Mouse (Mus musculus) fibroblast of lung, adult 2 months (primary cell): ENCODE results near the gene Ctsf.
A peak's percentile ranks its signal among the peaks of the same experiment; 100 is the strongest.
"Not testable (repeated sequence)": the region's sequence is repeated elsewhere in the genome, so short reads cannot be mapped to it uniquely, and the experiment has no call there.

Source experiments
- DNase-seq: peaks from one replicate; pipeline ENCODE4 v3.0.0-alpha.2; 2011; ENCODE audit warnings: low read depth

Gene Ctsf

GRCm38 (mm10) chr19:4854552-4855469, at the start of gene Ctsf:
Ctsf (plus strand) TSS chr19:4855130.
- DNase-seq = peak; percentile 76

- DNase-seq = no peak
Measured at GRCm38 (mm10) chr19:4810309-4810708, 44.6 kb upstream of the Ctsf start.

- DNase-seq = no peak
Measured at GRCm38 (mm10) chr19:4810746-4811062, 44.2 kb upstream of the Ctsf start.

- DNase-seq = peak; percentile 94
Measured at GRCm38 (mm10) chr19:4811063-4811908, 43.6 kb upstream of the Ctsf start, which contains the start of the genes Gm21992 and Rbm14. Gm21992 (minus strand) TSS chr19:4811612. Rbm14 (minus strand) TSS chr19:4811634.

- no peak for DNase-seq
Measured at GRCm38 (mm10) chr19:4811909-4812242, 43.1 kb upstream of the Ctsf start.

- DNase-seq = not testable (repeated sequence)
Measured at GRCm38 (mm10) chr19:4812334-4812949, 42.5 kb upstream of the Ctsf start.

- DNase-seq = no peak
Measured at GRCm38 (mm10) chr19:4813015-4813414, 41.9 kb upstream of the Ctsf start.

GRCm38 (mm10) chr19:4817182-4817835, 37.6 kb upstream of the Ctsf start:
- DNase-seq = no peak

- DNase-seq = peak; percentile 85
Measured at GRCm38 (mm10) chr19:4820678-4821303, 34.1 kb upstream of the Ctsf start.

GRCm38 (mm10) chr19:4828444-4829114, 26.4 kb upstream of the Ctsf start:
- DNase-seq = no peak

- peak; percentile 44 for DNase-seq
Measured at GRCm38 (mm10) chr19:4829156-4829555, 25.8 kb upstream of the Ctsf start.

- DNase-seq = no peak
Measured at GRCm38 (mm10) chr19:4833977-4834376, 21.0 kb upstream of the Ctsf start.

- DNase-seq = no peak
Measured at GRCm38 (mm10) chr19:4836096-4836495, 18.8 kb upstream of the Ctsf start.

GRCm38 (mm10) chr19:4837049-4837448, 17.9 kb upstream of the Ctsf start:
- DNase-seq = no peak

- DNase-seq = no peak
Measured at GRCm38 (mm10) chr19:4838526-4839140, 16.3 kb upstream of the Ctsf start.

GRCm38 (mm10) chr19:4839149-4839548, 15.8 kb upstream of the Ctsf start, which contains the start of the genes Ccs and Ccdc87:
Ccs (minus strand) TSS chr19:4839332.
Ccdc87 (plus strand) TSS chr19:4839366.
- peak; percentile 97 for DNase-seq

- no peak for DNase-seq
Measured at GRCm38 (mm10) chr19:4840848-4841247, 14.1 kb upstream of the Ctsf start.

- no peak for DNase-seq
Measured at GRCm38 (mm10) chr19:4842611-4843010, 12.3 kb upstream of the Ctsf start.

GRCm38 (mm10) chr19:4845846-4846245, 9.1 kb upstream of the Ctsf start:
- DNase-seq = no peak

- DNase-seq = no peak
Measured at GRCm38 (mm10) chr19:4847490-4847889, 7.4 kb upstream of the Ctsf start.
